Mouse (Mus musculus) spleen, embryonic (tissue): ENCODE measurements around the gene Flrt1.
"Not testable (repeated sequence)": the region's sequence is repeated elsewhere in the genome, so short reads cannot be mapped to it uniquely, and the experiment has no call there.

ENCODE experiments used
- CTCF ChIA-PET: fragments of 350-600 bp; sonication (Branson Sonifier 250); formaldehyde crosslinking; loops from one replicate; lab custom pipeline; 2022; lab: Charles Lee

Gene Flrt1

DNA sequence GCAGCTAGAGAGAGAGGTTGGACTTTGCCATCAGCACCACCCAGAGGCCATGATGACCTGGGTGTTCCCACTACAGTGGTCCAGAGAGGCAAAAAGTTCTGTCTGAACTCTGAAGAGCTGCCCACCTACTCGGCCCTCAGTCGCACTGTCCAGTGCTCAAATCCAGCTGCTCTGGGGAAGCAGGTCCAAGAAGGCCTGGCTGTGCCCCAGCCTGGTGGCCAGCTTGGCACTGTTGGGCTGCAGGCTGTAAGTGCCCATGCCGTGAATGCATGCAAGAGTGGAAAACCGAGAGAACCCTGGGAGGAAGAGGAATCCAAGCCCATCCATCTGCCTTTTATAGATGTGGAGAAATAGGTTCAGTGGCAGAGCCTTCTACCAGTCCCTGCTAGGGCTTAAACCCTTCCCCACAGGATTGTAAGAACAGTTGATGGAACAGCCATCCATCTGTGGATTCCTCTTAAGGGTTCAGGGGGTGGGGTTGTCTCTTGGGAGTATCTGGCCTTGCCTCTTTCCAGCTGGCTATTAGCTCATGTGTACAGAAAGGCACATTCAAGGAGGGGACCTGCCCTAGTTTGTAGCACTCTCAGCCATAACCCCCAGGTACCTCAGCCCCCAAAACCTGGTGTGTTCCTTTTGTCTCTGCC lies 2.1 kb downstream of the Flrt1 start:
- CTCF ChIA-PET: interaction anchor here (0.6 kb wide), 1 partner anchor 30 kb away, joined by 3 read pairs; no protein-coding TSS in a partner anchor

DNA sequence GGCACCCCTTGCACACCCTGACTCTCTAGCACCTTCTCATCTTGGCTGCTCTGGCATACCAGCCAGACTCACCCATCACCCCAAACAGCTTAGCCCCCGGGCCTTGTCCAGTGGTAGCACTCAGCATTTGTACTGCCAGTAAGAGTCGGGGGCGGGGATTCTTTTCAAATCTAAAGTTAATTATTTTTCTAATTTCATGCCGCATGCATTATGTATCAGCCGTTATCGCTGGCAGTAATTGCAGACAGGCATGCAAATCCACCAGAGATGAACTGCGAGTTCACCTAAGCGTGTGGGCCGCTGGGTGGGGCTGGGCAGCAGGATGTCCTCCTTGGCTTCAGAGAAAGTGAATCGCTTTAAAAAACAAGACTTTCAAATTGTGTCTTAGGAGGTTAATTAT lies 3.5 kb downstream of the Flrt1 start:
- CTCF ChIA-PET: no interaction called here

DNA sequence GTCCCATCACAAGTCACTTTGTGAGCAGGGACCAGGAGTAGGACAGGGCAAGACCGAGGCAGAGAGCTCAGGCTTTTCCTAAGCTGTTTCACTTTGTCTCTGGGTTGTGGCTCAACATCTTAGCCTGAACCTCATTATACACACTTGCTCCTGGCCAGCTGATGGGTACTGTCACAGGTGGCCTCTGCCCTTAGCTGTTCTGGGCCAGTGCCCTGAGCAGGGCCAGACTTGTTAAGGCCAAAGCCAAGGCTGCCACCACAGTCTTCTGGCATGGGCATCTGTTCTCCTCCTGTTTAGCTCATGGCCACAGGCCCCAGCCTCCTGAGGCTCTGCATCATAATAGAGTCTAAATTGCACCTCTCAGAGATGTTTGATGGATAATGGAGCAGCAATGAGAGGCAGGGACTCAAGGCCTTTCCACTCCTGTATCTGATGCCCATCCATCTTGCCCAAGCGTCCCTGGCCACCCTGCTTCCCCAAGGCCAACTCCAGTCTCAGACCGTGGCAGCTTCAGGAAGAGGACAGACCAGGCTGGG lies 5.8 kb downstream of the Flrt1 start:
- CTCF ChIA-PET: interaction anchor here (0.7 kb wide), 1 partner anchor 35 kb away, joined by 4 read pairs; no protein-coding TSS in a partner anchor

DNA sequence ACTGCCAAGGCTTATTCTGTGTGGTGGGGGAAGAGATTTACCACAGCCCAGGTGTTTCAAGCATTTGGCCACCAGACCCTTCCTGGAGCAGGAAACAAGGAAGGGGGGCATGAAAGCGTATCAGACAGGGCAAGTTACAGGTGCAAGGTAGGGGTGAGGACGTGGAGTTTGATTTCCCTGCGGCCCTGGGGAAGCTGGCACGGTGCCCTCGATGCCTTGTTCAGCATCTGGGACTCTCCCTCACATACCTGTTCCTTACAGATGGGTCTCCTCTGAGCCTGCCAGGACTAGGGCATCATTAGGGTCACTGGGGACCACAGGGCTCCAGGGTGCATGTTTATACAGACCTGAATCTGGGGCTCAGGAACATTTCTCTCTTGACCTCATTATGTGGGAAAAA lies 12.8 kb downstream of the Flrt1 start:
- CTCF ChIA-PET: no interaction called here

DNA sequence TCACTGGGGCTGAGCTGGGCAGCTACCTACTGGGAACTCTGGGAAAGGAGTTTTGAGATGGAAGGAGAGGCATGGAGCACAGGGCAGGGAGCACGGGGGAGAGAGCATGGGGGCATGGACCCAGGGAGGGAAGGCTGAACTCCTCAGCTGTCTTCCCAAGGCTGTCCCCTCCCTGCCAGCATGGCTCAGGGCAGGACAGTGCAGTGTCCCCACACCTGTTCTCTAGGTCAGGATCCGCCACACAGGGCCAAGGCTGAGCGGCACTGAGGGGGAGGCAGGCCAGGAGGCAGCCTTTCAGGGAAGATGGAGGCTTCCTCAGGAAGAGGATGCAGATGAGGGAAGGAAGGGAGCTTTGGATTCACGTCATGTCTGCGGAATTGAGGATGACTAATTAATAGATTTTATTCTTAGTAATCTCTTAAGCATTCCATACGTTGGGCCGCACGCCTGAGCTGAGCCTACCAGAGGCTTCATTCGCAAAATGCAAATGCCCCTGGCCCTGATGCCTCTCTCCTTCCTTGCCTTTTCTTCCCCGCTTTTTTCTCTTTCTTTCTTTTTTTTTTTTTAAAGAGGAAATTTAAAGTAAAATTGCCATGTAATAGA lies 14.0 kb downstream of the Flrt1 start:
- CTCF ChIA-PET: no interaction called here

DNA sequence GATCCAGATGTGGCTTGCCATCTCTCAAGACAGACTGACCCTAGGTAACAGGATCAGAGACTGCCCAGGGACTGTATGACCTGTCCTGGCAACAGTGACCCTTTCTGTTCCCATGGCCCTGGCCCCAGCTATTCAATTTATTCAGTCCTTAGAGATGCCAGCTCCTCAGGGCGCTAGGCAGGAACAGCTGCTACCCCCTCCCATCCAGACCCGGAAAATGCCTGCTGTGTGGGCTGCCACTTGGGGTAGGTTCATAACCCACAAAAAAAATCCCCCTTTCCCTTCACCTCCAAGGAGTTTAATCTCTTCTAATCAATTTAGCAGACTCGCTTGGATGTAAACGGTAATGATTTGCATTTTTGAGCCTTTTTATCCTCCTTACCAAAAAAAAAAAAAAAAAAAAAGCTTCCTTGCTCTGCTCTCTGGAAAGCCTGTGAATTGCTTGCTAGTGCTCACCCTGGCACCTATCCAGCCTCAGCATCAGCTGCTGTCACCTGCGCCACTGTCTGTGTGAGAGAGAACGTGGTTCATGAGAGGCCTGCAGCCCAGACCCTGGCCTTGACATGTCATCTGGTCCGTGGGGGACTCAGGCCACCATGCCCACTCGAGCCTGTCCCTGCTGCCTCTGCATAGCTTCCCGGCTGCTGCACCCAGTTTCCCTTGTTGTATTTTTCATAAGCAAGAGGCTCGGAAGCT lies 15.0 kb downstream of the Flrt1 start:
- CTCF ChIA-PET: interaction anchor here (0.5 kb wide), 1 partner anchor 1686 kb away, joined by 3 read pairs; no protein-coding TSS in a partner anchor

DNA sequence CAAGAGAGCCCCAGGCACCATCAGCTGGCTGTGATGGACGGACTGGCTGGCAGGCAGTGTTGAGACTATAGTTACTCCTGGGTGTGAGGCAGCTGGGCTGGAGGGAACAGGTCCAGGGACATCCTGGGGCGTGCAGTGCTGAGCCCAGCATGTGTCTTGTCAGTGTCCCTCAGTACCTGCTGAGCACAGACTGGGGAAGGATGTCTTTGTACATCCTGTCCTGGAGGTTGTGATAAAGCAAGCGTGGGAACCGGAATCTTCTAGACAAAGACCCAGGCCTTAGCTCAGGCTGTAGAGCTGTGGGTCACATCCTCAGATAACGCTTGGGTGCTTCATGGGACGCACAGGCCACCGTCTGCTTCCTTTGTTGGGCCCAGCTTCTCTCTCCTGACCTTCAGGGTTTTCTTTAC lies 15.7 kb downstream of the Flrt1 start:
- CTCF ChIA-PET: no interaction called here

DNA sequence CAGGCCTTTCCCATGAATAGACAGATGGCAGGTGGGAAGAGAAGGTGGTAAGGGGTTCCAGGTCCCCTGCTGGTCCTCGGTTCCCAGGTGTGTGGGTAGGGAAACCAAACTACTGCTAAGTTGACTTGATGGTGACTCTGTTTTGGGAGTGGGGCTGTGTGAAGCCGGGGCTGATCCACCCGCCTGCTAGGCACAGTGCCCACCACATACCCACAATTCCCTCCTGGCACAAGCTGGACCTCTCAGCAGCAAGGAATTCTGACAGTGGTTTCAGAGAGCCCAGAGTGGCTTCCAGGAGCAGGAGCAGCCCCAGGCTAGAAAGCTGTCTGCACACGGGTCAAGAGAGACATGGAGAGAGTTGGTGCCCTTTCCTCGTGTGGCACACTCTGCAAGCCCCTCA lies 16.5 kb downstream of the Flrt1 start:
- CTCF ChIA-PET: no interaction called here

DNA sequence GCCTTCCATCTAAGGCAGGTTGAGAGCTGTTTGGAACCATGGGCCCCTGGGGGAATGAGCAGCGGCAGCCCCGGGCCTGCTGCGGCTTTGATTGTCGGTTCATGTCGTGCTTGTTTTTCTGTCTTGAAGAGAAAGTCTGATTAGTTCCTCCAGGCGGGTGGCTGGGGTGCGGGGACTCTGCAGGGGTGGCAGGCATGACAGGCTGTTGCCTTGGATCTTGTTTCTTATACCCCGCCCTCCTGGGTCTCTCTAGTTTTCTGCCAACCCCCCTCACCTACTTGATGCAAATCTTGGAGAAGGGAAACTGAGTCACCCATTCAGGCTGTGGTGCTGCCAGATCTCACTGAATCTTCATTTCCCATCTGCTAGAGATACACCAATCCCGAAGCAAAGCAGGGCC lies 17.0 kb downstream of the Flrt1 start:
- CTCF ChIA-PET: no interaction called here

DNA sequence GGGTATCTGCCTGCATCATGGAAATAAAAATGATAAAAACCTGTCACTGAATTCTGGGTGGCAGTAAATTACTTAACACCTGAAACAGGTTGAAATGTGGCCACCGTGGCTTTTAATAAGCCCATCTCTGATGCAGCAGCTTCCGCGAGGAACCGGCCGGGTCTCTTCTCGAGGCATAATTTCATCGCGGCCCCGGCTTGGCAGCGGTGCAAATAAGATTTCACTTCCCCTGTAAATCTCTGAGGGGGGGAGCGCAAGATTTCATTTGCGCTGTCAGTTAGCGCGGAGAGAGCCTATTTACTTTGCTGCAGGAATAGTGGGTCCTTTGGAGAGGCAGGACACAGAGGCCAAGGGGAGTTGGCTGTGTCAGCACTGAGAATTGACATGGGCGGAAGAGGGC lies 20.8 kb downstream of the Flrt1 start:
- CTCF ChIA-PET: no interaction called here

DNA sequence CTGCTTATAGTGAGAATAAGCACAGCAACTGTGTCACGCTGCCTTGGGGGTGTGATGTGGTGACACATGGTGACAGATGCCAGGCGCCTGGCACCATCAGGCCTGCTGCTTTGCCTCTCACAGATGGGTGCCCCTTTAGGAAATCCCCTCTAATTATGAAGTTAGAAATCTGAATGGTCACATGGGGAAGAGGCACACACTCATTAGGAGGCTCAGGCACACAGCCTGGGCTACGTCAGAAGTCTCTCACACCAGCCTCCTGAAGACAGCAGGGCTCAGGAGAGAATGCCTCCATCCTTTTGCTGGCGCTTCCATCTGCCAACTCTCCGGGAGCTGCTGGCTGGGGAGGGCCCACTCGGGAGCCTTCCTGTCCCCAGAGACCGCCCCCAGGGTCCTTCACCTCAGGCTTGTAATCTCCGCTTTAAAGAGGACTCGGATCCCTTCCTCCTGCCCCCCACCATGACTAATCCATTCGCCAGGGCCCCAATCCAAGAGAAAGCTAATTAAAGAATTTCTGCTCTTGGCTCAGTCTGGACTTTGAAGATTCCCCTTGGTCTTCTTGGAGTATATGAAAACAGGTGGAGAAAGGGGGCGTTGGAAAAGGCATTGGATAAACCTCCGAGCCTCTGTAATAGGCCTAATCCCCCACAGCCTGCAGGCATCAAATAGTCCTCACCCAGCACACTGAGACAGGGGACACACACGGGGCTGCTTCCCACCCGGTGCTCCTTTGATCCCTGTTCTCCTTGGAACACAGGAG lies 22.3 kb downstream of the Flrt1 start:
- CTCF ChIA-PET: no interaction called here

DNA sequence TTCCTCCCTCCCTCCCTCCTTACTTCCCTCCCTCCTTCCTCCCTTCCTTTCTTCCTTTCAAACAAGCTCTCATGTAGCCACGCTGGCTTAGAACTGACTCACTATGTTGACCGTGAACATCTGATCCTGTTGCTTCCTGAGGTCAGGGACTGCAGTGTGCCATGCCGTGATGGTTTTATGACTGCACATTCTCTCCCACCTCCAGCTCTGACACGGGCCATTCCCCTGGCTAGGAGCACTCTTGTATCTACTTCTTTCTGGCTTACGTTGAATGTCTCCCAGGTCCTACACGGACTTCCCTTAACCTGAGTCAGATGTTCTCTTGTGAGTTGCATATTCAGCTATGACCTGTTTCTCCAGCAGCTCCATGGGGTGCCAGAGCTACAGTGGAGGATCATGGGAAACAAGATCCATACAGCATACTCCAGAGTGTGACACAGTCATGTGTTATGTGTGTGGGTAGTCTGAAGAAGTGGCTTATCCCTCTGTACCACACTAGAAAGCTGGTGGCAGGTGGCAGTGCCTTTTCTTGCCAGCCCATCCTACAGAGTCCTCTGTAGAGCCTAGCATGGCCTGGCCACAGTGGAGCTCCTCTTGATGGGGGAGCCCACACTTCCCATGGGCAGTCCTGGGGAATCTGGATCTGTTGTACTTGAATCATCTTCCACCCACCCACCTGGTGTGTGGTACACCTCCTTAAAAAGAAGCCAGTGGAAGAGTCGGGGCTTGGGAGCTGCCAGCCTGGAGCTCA lies 23.8 kb downstream of the Flrt1 start:
- CTCF ChIA-PET: no interaction called here

DNA sequence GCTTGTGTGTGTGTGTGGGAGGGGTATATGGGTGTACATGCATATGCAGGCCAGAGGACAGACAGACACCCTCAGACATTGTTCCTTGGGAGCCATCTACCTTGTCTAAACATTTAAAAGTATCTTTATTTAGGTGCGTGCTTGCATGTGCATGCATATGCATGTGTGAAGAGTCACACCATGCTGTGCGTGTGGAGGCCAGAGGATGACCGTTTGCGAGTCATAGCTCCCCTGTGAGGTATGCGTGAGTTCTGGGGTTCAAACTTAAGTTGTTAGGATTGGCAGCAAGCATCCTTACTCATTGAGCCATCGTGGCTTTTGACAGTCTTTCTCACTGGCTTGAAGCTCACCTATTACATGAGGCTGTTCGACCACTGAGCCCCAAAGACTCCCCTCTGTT lies 27.3 kb downstream of the Flrt1 start:
- CTCF ChIA-PET: no interaction called here

DNA sequence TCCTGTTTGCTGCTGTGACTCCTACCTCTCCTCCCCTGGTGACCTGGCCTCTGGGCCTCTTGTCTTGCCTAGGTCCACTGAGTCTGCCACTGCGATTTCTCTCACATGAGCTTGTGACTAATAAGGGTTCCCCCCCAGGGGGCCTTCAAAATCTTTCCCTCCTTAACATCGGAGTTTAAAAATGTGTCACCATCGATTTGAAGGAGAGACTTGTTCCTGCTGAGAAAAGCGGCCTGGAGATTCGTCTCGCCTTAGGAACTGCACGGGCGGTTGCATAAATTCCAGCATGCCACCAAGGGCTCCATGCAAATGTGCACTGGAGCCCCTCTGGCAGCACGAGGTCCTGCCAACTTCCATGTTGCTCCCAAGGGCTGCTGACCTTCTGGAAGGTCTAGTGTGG lies 27.9 kb downstream of the Flrt1 start:
- CTCF ChIA-PET: no interaction called here

DNA sequence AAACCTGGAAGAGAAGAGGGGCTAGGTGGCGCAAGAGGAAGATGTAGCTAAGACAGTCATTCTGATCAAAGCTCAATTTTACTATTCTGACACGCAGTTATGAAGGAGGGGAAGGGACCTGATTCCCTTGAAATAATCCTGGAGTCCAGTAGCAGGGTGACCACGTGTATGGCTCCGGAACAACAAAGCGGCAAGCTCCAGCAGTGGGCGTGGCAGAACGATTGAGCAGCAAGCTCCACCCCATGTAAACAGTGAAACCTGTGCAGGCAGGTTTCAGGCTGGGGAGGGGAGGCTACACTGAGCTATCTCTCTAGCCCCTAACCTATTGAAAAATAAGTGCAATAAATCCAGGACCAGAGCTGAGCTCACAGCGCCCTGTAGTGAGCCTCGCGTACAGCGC lies 30.2 kb downstream of the Flrt1 start:
- CTCF ChIA-PET: not testable (repeated sequence)

DNA sequence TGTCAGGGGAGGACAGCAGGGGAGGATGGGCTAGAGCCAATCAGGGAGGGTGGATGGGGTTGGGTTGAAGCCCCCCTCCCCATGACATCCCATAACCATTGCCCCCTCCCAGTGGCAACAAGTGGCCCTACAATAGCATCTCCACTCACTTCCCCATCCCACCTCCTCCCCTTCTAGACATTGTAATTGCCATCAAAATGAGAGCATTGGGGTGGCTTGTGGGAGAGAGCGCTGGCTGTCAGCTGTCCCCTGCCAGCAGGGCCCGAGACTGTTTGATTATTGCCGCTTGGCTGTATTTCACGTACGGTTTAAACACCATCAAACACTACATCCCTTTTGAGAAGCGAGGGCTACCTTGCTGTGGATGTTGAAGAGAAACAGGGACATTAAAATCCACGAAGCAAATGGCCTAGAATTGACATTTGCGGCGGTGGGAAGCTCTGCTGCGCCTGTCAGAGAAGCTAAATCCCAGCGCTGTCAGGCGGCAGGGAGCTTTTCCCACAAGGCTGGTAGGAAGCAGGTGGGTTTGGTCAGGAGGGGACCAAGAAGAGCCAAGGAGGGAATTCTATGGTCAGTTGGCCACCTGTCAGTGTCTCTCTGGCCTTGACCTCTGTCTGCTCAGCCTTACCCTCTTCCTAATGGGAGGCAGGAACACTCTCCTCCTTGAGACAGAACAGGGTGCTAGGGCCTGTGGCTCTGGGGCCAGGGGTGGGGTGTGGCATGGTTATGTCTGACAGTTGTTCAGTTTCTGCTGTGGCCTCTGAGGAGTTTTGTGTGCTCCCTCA lies 31.3 kb downstream of the Flrt1 start:
- CTCF ChIA-PET: no interaction called here

DNA sequence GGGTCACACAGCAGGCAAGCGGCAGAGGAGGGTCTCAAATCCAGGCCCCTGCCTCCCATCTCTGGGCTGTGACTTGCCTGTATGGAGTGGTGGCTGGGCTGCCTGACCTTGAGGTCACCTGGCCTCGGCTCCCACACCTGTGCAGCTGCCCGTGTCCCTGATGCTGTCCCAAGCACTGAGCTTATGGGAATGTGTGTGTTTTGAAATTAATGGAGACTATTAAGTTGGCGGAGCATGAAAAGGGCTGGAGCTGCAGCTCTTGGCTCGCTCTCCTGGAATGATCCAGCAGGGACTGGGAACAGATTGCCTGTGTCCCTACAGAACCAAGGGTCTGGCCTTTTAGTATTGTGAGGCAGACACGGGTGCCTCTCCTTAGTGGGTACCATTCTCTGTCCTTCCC lies 33.3 kb downstream of the Flrt1 start:
- CTCF ChIA-PET: no interaction called here

DNA sequence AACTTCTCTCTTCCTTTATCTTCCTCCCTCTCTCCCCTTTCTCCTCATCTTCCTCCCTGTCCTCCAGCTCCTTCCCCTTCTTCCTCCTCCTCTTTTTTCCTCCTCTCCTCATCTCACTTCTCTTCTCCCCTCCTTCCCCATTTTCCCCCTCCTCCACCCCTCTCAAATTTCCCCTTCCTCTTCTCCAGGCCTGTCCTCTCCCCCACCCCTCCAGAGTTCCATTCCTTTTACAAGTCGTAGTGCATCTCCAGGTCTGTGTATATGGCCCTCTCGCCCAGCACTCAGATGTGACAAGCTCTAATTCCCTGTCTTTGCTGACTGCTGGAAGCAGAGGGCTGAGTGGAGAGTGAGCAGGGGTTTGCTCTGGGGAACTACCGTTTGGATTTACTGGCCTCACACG lies 34.8 kb downstream of the Flrt1 start:
- CTCF ChIA-PET: no interaction called here

DNA sequence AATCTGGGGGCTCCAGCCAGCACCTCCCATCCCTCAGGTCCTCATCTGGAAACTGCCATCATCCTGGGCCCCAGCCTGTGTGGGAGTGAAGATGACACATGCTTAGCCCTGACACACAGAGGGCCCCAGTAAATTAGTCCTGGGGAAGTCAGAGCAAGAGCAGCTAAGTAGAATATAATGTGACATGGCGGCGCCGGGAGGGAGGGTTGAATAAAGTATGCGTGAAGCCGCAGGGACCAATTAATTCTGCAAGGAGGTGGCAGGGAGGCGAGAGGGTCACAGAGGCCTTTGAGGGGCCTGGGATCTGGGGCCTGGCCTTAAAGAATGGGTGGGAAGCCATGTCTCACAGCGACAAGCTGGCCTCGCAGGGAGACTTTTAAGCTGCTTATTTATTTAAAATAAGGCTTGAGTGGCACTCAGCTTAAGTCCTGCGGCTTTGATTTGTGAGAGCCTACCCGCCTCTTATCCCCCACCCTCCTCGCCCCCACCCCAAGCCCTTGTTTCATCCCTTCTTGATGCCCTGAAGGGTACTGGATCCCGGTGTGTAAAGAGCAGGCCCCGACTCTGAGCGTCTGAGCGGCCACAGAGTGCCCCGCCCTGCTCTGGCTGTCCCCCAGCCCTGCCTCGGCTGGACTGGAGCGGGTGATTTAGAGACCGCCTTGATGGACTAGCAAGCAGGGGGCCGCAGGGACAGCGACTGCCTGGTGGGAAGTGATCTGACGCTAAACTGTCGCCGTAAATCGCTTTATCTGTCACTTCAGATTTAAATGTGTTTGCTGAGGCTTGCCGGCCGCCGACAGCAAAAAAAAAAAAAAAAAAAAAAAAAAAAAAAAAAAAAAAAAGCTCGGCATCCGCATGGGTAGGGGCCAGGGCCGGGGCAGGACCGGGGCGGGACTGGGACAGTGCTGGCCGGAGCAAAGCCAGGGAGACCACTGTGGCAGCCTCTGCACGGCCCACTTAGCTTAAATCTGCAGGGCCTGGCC lies 35.5 kb downstream of the Flrt1 start:
- CTCF ChIA-PET: no interaction called here
